Mouse (Mus musculus): ENCODE measurements around the gene Dhx32.

Dhx32 gene

GRCm38 (mm10) chr7:133782717-133783435 is at the start of gene Dhx32:
Dhx32 (minus strand) TSS chr7:133782726.
- DNase-seq (ENCODE audit: low read depth, low spot score) = peak; percentile 69

- no peak for DNase-seq (ENCODE audit: low read depth, low spot score)
Measured at GRCm38 (mm10) chr7:133829579-133829978, 47.1 kb upstream of the Dhx32 start.

- DNase-seq (ENCODE audit: low read depth, low spot score) = no peak
Measured at GRCm38 (mm10) chr7:133828514-133828913, 46.0 kb upstream of the Dhx32 start.

GRCm38 (mm10) chr7:133824579-133824978 is 42.1 kb upstream of the Dhx32 start:
- DNase-seq (ENCODE audit: low read depth, low spot score) = no peak

- no peak for DNase-seq (ENCODE audit: low read depth, low spot score)
Measured at GRCm38 (mm10) chr7:133823751-133824150, 41.2 kb upstream of the Dhx32 start.

GRCm38 (mm10) chr7:133813331-133813730 is 30.8 kb upstream of the Dhx32 start:
- DNase-seq (ENCODE audit: low read depth, low spot score) = no peak

- no peak for DNase-seq (ENCODE audit: low read depth, low spot score)
Measured at GRCm38 (mm10) chr7:133812927-133813326, 30.4 kb upstream of the Dhx32 start.

GRCm38 (mm10) chr7:133805614-133806175 is 23.2 kb upstream of the Dhx32 start:
- peak; percentile 69 for DNase-seq (ENCODE audit: low read depth, low spot score)

- DNase-seq (ENCODE audit: low read depth, low spot score) = no peak
Measured at GRCm38 (mm10) chr7:133801823-133802222, 19.3 kb upstream of the Dhx32 start.

GRCm38 (mm10) chr7:133799928-133800327 is 17.4 kb upstream of the Dhx32 start:
- no peak for DNase-seq (ENCODE audit: low read depth, low spot score)

GRCm38 (mm10) chr7:133794720-133795119 is 12.2 kb upstream of the Dhx32 start:
- no peak for DNase-seq (ENCODE audit: low read depth, low spot score)

- no peak for DNase-seq (ENCODE audit: low read depth, low spot score)
Measured at GRCm38 (mm10) chr7:133793248-133794131, 11.0 kb upstream of the Dhx32 start.

GRCm38 (mm10) chr7:133792771-133793170 is 10.2 kb upstream of the Dhx32 start:
- DNase-seq (ENCODE audit: low read depth, low spot score) = no peak

- no peak for DNase-seq (ENCODE audit: low read depth, low spot score)
Measured at GRCm38 (mm10) chr7:133790608-133791229, 8.2 kb upstream of the Dhx32 start.

GRCm38 (mm10) chr7:133790171-133790570 is 7.6 kb upstream of the Dhx32 start:
- no peak for DNase-seq (ENCODE audit: low read depth, low spot score)

GRCm38 (mm10) chr7:133788147-133788546 is 5.6 kb upstream of the Dhx32 start:
- no peak for DNase-seq (ENCODE audit: low read depth, low spot score)

- no peak for DNase-seq (ENCODE audit: low read depth, low spot score)
Measured at GRCm38 (mm10) chr7:133787571-133787970, 5.0 kb upstream of the Dhx32 start.

GRCm38 (mm10) chr7:133781991-133782390 is 535 bp downstream of the Dhx32 start:
- no peak for DNase-seq (ENCODE audit: low read depth, low spot score)

GRCm38 (mm10) chr7:133781583-133781982 is 943 bp downstream of the Dhx32 start:
- no peak for DNase-seq (ENCODE audit: low read depth, low spot score)

- peak; percentile 77 for DNase-seq (ENCODE audit: low read depth, low spot score)
Measured at GRCm38 (mm10) chr7:133776626-133776996, 5.9 kb downstream of the Dhx32 start, which contains the start of gene Fank1. Fank1 (plus strand) TSS chr7:133776861.

GRCm38 (mm10) chr7:133775796-133776625 is 6.5 kb downstream of the Dhx32 start:
- peak; percentile 8 for DNase-seq (ENCODE audit: low read depth, low spot score)
